Comparison of ENCODE assay signal across 9 mouse cellular contexts in the genomic region with DNA sequence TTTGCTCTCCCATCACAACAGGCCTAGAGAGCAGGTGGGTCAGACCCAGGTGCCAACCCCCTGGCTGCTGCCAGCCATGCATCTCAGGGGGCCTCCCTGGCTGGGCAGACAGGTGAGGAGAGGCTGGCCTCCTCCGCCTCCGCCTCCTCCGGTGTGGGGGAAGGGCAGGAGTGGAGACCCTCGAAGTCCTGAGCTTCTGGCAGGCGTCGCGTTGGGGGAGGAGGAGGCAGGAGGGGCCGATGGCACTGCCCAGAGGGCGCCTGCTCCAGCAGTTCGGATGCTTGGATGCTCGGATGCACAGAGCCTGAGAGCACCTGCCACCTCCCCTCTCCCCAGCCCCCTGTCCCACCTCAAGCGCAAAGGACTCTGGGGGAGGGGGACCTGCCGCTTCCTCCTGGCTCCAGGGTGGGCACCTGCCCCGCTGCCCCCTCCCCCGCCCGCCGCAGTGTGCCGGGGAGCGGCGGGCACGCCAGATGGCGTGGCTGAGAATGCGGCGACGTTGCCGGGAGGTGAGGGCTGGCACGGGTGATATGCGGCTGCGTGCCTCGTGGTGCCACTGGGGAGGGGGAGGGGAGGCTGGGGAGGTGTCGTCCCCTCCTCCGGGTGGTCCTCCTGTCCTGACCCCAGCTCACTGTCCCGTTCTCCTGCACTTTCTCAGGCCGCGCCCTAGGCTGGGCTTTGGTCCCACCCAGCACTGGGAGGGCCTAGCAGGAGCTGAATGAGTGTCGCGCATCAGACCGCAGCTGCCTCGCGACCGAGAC. TPM values are rescaled to one million over a fixed set of nuclear protein-coding genes. Genes with fewer than 3 reads are reported as not detected.
A peak's percentile ranks its signal among the peaks of the same experiment; 100 is the strongest.
DNase-seq lines count a peak whose midpoint lies in the region; ATAC-seq lines count a peak whose summit lies in the region.
"Had no signal": no experiment of that assay in that cellular context is flagged by ENCODE, and none has a peak within 500 bp of the region (broad histone marks: within the 10 kb centered on the region; RNA-seq: fewer than 3 reads in every experiment).

No protein-coding gene starts in this region.

- H3K4me2 ChIP-seq in heart, embryonic 15.5 days, result peak overlapping the region; percentile 36
- peak overlapping the region; percentile 57 for H3K4me2 ChIP-seq in forebrain, embryonic 15.5 days (replicated peaks)
- peak overlapping the region; percentile 20 for H3K4me2 ChIP-seq in midbrain, embryonic 11.5 days

- peak overlapping the region; percentile 9 for H3K4me3 ChIP-seq in heart, embryonic 15.5 days
- H3K4me3 ChIP-seq in forebrain, embryonic 15.5 days, result peak overlapping the region; percentile 32
- 0 out of 2 replicates have a peak overlapping the region, but pooled peaks have one; percentile 5 for H3K4me3 ChIP-seq in midbrain, embryonic 11.5 days (ENCODE audit: low read depth, low read length)

- no peak for DNase-seq in heart, adult 18-20 months
- peak; percentile 40 for DNase-seq in ZHBTc4 (ENCODE audit: low read depth, low spot score)
- DNase-seq in midbrain, embryonic 11.5 days (ENCODE audit: low spot score, missing footprints), result no peak
- DNase-seq in frontal cortex, postnatal 25 days (ENCODE audit: low spot score in 2 of 2), result no peak
- DNase-seq in lung, postnatal 10 days, result no peak
- no peak for DNase-seq in testis, postnatal 14 days (ENCODE audit: low spot score)

- no peaks in the 10 kb centered on the region for H3K36me3 ChIP-seq in heart, embryonic 15.5 days
- no peaks in the 10 kb centered on the region for H3K36me3 ChIP-seq in forebrain, embryonic 15.5 days
- no peaks in the 10 kb centered on the region for H3K36me3 ChIP-seq in midbrain, embryonic 11.5 days (ENCODE audit: control insufficient read depth, insufficient read depth, low read length)

- peaks cover 22% of the 10 kb centered on the region for H3K4me1 ChIP-seq in heart, embryonic 15.5 days (replicated peaks)
- peaks cover 64% of the 10 kb centered on the region for H3K4me1 ChIP-seq in forebrain, embryonic 15.5 days
- H3K4me1 ChIP-seq in midbrain, embryonic 11.5 days (ENCODE audit: control insufficient read depth, insufficient read depth, low read length), result peaks cover 17% of the 10 kb centered on the region

- WGBS in heart, embryonic 15.5 days, result 4% methylated on average over 33 of the region's 41 CpGs
- WGBS in forebrain, embryonic 15.5 days, result under 1% methylated on average over 38 of the region's 41 CpGs
- WGBS in midbrain, embryonic 11.5 days, result 3% methylated on average over 23 of the region's 41 CpGs

- no peaks in the 10 kb centered on the region for H3K9me3 ChIP-seq in heart, embryonic 15.5 days (replicated peaks)
- H3K9me3 ChIP-seq in forebrain, embryonic 15.5 days, result no peaks in the 10 kb centered on the region
- no peaks in the 10 kb centered on the region for H3K9me3 ChIP-seq in midbrain, embryonic 11.5 days (ENCODE audit: control insufficient read depth, low read length)

- H3K27ac ChIP-seq in heart, embryonic 15.5 days, result no peak overlapping the region
- H3K27ac ChIP-seq in forebrain, embryonic 15.5 days (replicated peaks), result peak overlapping the region; percentile 95
- no peak overlapping the region for H3K27ac ChIP-seq in midbrain, embryonic 11.5 days (ENCODE audit: low read depth, low read length)

- no peak for ATAC-seq in heart, embryonic 15.5 days (replicated peaks; ENCODE audit: insufficient number of reproducible peaks, insufficient read depth, low FRiP score, low read depth)
- peak; percentile 18 for ATAC-seq in forebrain, embryonic 15.5 days (replicated peaks)
- no peak for ATAC-seq in midbrain, embryonic 11.5 days (ENCODE audit: low FRiP score)

- H3K9ac ChIP-seq in heart, embryonic 15.5 days, result no peak overlapping the region
- H3K9ac ChIP-seq in forebrain, embryonic 15.5 days (replicated peaks), result peak overlapping the region; percentile 36; the same call in 1 of the 2 replicates
- peak overlapping the region; percentile 5; the same call in 1 of the 2 replicates for H3K9ac ChIP-seq in midbrain, embryonic 11.5 days (ENCODE audit: low read length)

- H3K27me3 ChIP-seq in heart, embryonic 15.5 days, result peaks cover 98% of the 10 kb centered on the region
- H3K27me3 ChIP-seq in forebrain, embryonic 15.5 days, result peaks cover 61% of the 10 kb centered on the region
- peaks cover 98% of the 10 kb centered on the region for H3K27me3 ChIP-seq in midbrain, embryonic 11.5 days (ENCODE audit: control insufficient read depth, insufficient read depth, low read length)

RNA-seq across cellular contexts. Expression of gene Neurod2, which starts 4.7 kb away (rescaled TPM):
- 0.04 TPM in 1 of 2 replicates, not detected in the other for polyA plus RNA-seq in heart, embryonic 15.5 days (2015; fragmentation: Nextera tagmentation; extraction: Ambion mirVana)
- not detected for total RNA-seq in heart, adult 18-20 months (2021)
- 142 and 148 TPM in 2 replicates for polyA plus RNA-seq in forebrain, embryonic 15.5 days (2015; fragmentation: Nextera tagmentation; extraction: Ambion mirVana)
- 0.15 and 0.17 TPM in 2 replicates for polyA plus RNA-seq in midbrain, embryonic 11.5 days (2014; fragmentation: Nextera tagmentation; extraction: Ambion mirVana)
- polyA plus RNA-seq: spleen, adult 2 months had no signal

RNA-seq across cellular contexts. Expression of gene Ppp1r1b, which starts 14.0 kb away (rescaled TPM):
- polyA plus RNA-seq in heart, embryonic 15.5 days (2015; fragmentation: Nextera tagmentation; extraction: Ambion mirVana), result 60.9 and 62.5 TPM in 2 replicates
- total RNA-seq in heart, adult 18-20 months (2021), result 1 to 10 TPM; 4.3 to 5.1 TPM
- polyA plus RNA-seq in forebrain, embryonic 15.5 days (2015; fragmentation: Nextera tagmentation; extraction: Ambion mirVana), result 49.6 and 60.4 TPM in 2 replicates
- 0.78 and 0.91 TPM in 2 replicates for polyA plus RNA-seq in midbrain, embryonic 11.5 days (2014; fragmentation: Nextera tagmentation; extraction: Ambion mirVana)

RNA-seq across cellular contexts. Expression of gene Stard3, which starts 24.0 kb away (rescaled TPM):
- 33.9 and 40.5 TPM in 2 replicates for polyA plus RNA-seq in heart, embryonic 15.5 days (2015; fragmentation: Nextera tagmentation; extraction: Ambion mirVana)
- 10 to 100 TPM; 15.8 to 20.6 TPM for total RNA-seq in heart, adult 18-20 months (2021)
- 53.2 and 56.5 TPM in 2 replicates for polyA plus RNA-seq in forebrain, embryonic 15.5 days (2015; fragmentation: Nextera tagmentation; extraction: Ambion mirVana)
- 39.7 and 41.5 TPM in 2 replicates for polyA plus RNA-seq in midbrain, embryonic 11.5 days (2014; fragmentation: Nextera tagmentation; extraction: Ambion mirVana)

RNA-seq across cellular contexts. Expression of gene Tcap, which starts 49.5 kb away (rescaled TPM):
- 154 and 158 TPM in 2 replicates for polyA plus RNA-seq in heart, embryonic 15.5 days (2015; fragmentation: Nextera tagmentation; extraction: Ambion mirVana)
- 1,000 to 10,000 TPM; 1,636 to 2,096 TPM for total RNA-seq in heart, adult 18-20 months (2021)
- polyA plus RNA-seq in forebrain, embryonic 15.5 days (2015; fragmentation: Nextera tagmentation; extraction: Ambion mirVana), result 0.18 and 0.20 TPM in 2 replicates
- not detected in 2 replicates for polyA plus RNA-seq in midbrain, embryonic 11.5 days (2014; fragmentation: Nextera tagmentation; extraction: Ambion mirVana)

RNA-seq across cellular contexts. Expression of gene Pnmt, which starts 52.1 kb away (rescaled TPM):
- 0.52 and 0.57 TPM in 2 replicates for polyA plus RNA-seq in heart, embryonic 15.5 days (2015; fragmentation: Nextera tagmentation; extraction: Ambion mirVana)
- total RNA-seq in heart, adult 18-20 months (2021), result under 1 TPM; 0.84 to 0.90 TPM
- 0.42 and 0.70 TPM in 2 replicates for polyA plus RNA-seq in forebrain, embryonic 15.5 days (2015; fragmentation: Nextera tagmentation; extraction: Ambion mirVana)
- not detected in 2 replicates for polyA plus RNA-seq in midbrain, embryonic 11.5 days (2014; fragmentation: Nextera tagmentation; extraction: Ambion mirVana)
- polyA plus RNA-seq: spleen, adult 2 months had no signal

Comparison
In these comparisons a context has a peak if more than half of its experiments do, and no peak if none do; other contexts are left out.
1. RNA of gene Neurod2, which starts 4.7 kb away (polyA plus RNA-seq): 142 to 148 TPM in forebrain, embryonic 15.5 days; 0.15 to 0.17 TPM in midbrain, embryonic 11.5 days and 0.04 TPM in heart, embryonic 15.5 days; every median in the first group is over 100 times any median in the second.
2. RNA of gene Ppp1r1b, which starts 14.0 kb away (polyA plus RNA-seq): 60.9 to 62.5 TPM in heart, embryonic 15.5 days and 49.6 to 60.4 TPM in forebrain, embryonic 15.5 days; 0.78 to 0.91 TPM in midbrain, embryonic 11.5 days; every median in the first group is over 10 times any median in the second.
3. Peak in every context shown above with its lines, with median percentiles within 50 percentile points of each other: H3K4me2 ChIP-seq and H3K4me3 ChIP-seq.